Mouse (Mus musculus): ENCODE results near the gene Gin1.
"Not testable (repeated sequence)": the region's sequence is repeated elsewhere in the genome, so short reads cannot be mapped to it uniquely, and the experiment has no call there.

GRCm38 (mm10) chr1:97765712-97766111 is 4.3 kb upstream of the Gin1 start:
- TF ChIP-seq CTCF (IDR thresholded peaks at IDR 0.05 in 2 of 3, conservative IDR thresholded peaks at IDR 0.05 in 1 of 3; ENCODE audit: control insufficient read depth in 1 of 3, insufficient read depth in 1 of 3, low read depth in 2 of 3, low read length in 3 of 3, poor library complexity in 1 of 3, severe bottlenecking in 1 of 3); POLR2A (IDR thresholded peaks at IDR 0.05; ENCODE audit: control insufficient read depth in 1 of 2, insufficient read depth in 1 of 2, low read depth in 1 of 2, low read length in 2 of 2, poor library complexity in 1 of 2); TBP (IDR thresholded peaks at IDR 0.05; ENCODE audit: low read depth, low read length); MXI1 (IDR thresholded peaks at IDR 0.05; ENCODE audit: low read depth, low read length); POLR2AphosphoS2 (IDR thresholded peaks at IDR 0.05; ENCODE audit: low read length): not testable (repeated sequence)
